Mouse (Mus musculus) hindbrain, postnatal 0 days (tissue): ENCODE data around the gene Krtdap. TPM values are rescaled to one million over a fixed set of nuclear protein-coding genes. Genes with fewer than 3 reads are reported as not detected.
A peak's percentile ranks its signal among the peaks of the same experiment; 100 is the strongest.

Source experiments
- ATAC-seq: fragments of 200-750 bp; cut with Nextera tagmentation; 2 replicates; pipeline ENCODE4 v1.8.0; 2017; ENCODE audit warnings: mild to moderate bottlenecking, moderate TSS enrichment, moderate library complexity
- DNase-seq: peaks from one replicate; pipeline ENCODE4 v3.0.0-alpha.2; 2015; ENCODE audit warnings: low spot score
- H3K27ac ChIP-seq: fragments of 300-500 bp; sonication (generic); 2 replicates; pipeline ENCODE4 v1.5.1; 2014; ENCODE audit warnings: mild to moderate bottlenecking
- H3K27me3 ChIP-seq: fragments of 300-500 bp; sonication (generic); 2 replicates; pipeline ENCODE4 v1.6.1; 2014; ENCODE audit warnings: low read length, mixed read lengths; ENCODE audit not compliant: insufficient read depth
- H3K36me3 ChIP-seq: fragments of 300-500 bp; sonication (generic); 2 replicates; pipeline ENCODE4 v1.6.1; 2014; ENCODE audit warnings: low read length, mixed read lengths; ENCODE audit not compliant: insufficient read depth
- H3K4me1 ChIP-seq: fragments of 300-500 bp; sonication (generic); 2 replicates; pipeline ENCODE4 v1.6.1; 2014; ENCODE audit warnings: antibody characterized with exemption, low read length, mixed read lengths; ENCODE audit not compliant: insufficient read depth
- H3K4me2 ChIP-seq: fragments of 300-500 bp; sonication (generic); 2 replicates; pipeline ENCODE4 v1.6.1; 2014; ENCODE audit warnings: low read depth, mild to moderate bottlenecking, low read length, moderate library complexity, mixed read lengths
- H3K4me3 ChIP-seq: fragments of 300-500 bp; sonication (generic); 2 replicates; pipeline ENCODE4 v1.5.1; 2014; ENCODE audit warnings: low read length
- H3K9ac ChIP-seq: fragments of 300-500 bp; sonication (generic); replicated peaks from 2 replicates; pipeline ENCODE4 v1.6.1; 2014; ENCODE audit warnings: mild to moderate bottlenecking, low read length, moderate library complexity, mixed read lengths
- H3K9me3 ChIP-seq: fragments of 300-500 bp; sonication (generic); 2 replicates; pipeline ENCODE4 v1.6.1; 2016; ENCODE audit warnings: low read length, mixed read lengths
- CTCF ChIP-seq: IDR thresholded peaks from 2 replicates; pipeline ENCODE4 v1.5.1; 2016; ENCODE audit warnings: antibody characterized with exemption, control low read depth, low read depth
- WGBS: fragments of 180-500 bp; shearing (Covaris S2); extraction: QIAGEN DNeasy Blood & Tissue Kit; methylation state at CpG from one replicate; pipeline ENCODE4 v1.1.7; 2014; 5-methylcytosine and 5-hydroxymethylcytosine counted together
- polyA plus RNA-seq: library from polyadenylated mRNA; unstranded; fragments of >200 nt; fragmentation: Nextera tagmentation; extraction: Ambion mirVana; gene quantifications from 2 replicates; pipeline ENCODE4 v1.2.1, GENCODE M21; 2015
- total RNA-seq: library from RNA; depleted of rRNA; stranded (reverse); fragments of >200 nt; gene quantifications from 2 replicates; pipeline ENCODE4 v1.2.3, GENCODE M21; 2014

Gene Krtdap
- total and polyA plus RNA-seq, 2 experiments from 2014 or later: 1.8 TPM; not detected in 1

- Histone ChIP-seq H3K9ac (no peak overlapping the region), H3K4me1 (no peaks in the 10 kb centered on the region), H3K4me3 (no peak overlapping the region), H3K27me3 (no peaks in the 10 kb centered on the region), H3K27ac (no peak overlapping the region), H3K4me2 (no peak overlapping the region), H3K36me3 (no peaks in the 10 kb centered on the region), H3K9me3 (no peaks in the 10 kb centered on the region)
- WGBS: 31% methylated on average over 9 of the region's 9 CpGs
- no peak for ATAC-seq
- no peak for TF ChIP-seq CTCF
- DNase-seq: no peak
Measured at GRCm38 (mm10) chr7:30769236-30769635, 18.5 kb upstream of the Krtdap start.

GRCm38 (mm10) chr7:30776104-30776503, 11.6 kb upstream of the Krtdap start:
- DNase-seq (no peak), ATAC-seq (no peak)
- WGBS: 86% methylated on average over 9 of the region's 9 CpGs
- no peak for TF ChIP-seq CTCF
- H3K4me3 ChIP-seq: no peak overlapping the region
- no peak overlapping the region for H3K4me2 ChIP-seq
- H3K36me3 ChIP-seq: no peaks in the 10 kb centered on the region
- H3K27me3 ChIP-seq: no peaks in the 10 kb centered on the region
- H3K27ac ChIP-seq: no peak overlapping the region
- no peaks in the 10 kb centered on the region for H3K9me3 ChIP-seq
- H3K4me1 ChIP-seq: no peaks in the 10 kb centered on the region
- H3K9ac ChIP-seq: no peak overlapping the region

- Histone ChIP-seq H3K4me3 (no peak overlapping the region), H3K9ac (no peak overlapping the region), H3K9me3 (no peaks in the 10 kb centered on the region), H3K27ac (no peak overlapping the region), H3K36me3 (no peaks in the 10 kb centered on the region), H3K27me3 (no peaks in the 10 kb centered on the region), H3K4me2 (no peak overlapping the region), H3K4me1 (no peaks in the 10 kb centered on the region)
- no peak for DNase-seq
- ATAC-seq: no peak
- WGBS: 53% methylated on average over 7 of the region's 7 CpGs
- TF ChIP-seq CTCF: 0 out of 2 replicates have a peak, but pooled peaks have one; percentile 25
Measured at GRCm38 (mm10) chr7:30777081-30777579, 10.6 kb upstream of the Krtdap start.

- 77% methylated on average over 1 of the region's 1 CpGs for WGBS
- H3K4me3 ChIP-seq: no peak overlapping the region
- no peak for TF ChIP-seq CTCF
Measured at GRCm38 (mm10) chr7:30777911-30778310, 9.8 kb upstream of the Krtdap start.

GRCm38 (mm10) chr7:30781792-30782191, 5.9 kb upstream of the Krtdap start:
- no peak for ATAC-seq
- no peak overlapping the region for H3K9ac ChIP-seq
- H3K9me3 ChIP-seq: no peaks in the 10 kb centered on the region
- H3K4me2 ChIP-seq: no peak overlapping the region
- no peak for DNase-seq
- no peaks in the 10 kb centered on the region for H3K4me1 ChIP-seq
- peak; percentile 42 for TF ChIP-seq CTCF
- no peak overlapping the region for H3K27ac ChIP-seq
- H3K4me3 ChIP-seq: no peak overlapping the region
- WGBS: 71% methylated on average over 4 of the region's 4 CpGs
- H3K36me3 ChIP-seq: no peaks in the 10 kb centered on the region
- H3K27me3 ChIP-seq: no peaks in the 10 kb centered on the region

More at GRCm38 (mm10) chr7:30777911-30778310, 9.8 kb upstream of the Krtdap start:
- Histone ChIP-seq H3K27ac (no peak overlapping the region), H3K4me2 (no peak overlapping the region), H3K27me3 (no peaks in the 10 kb centered on the region), H3K9me3 (no peaks in the 10 kb centered on the region), H3K9ac (no peak overlapping the region), H3K36me3 (no peaks in the 10 kb centered on the region), H3K4me1 (no peaks in the 10 kb centered on the region)
- DNase-seq (no peak), ATAC-seq (no peak)

- Histone ChIP-seq H3K9ac (no peak overlapping the region), H3K4me1 (no peaks in the 10 kb centered on the region), H3K36me3 (no peaks in the 10 kb centered on the region), H3K27me3 (no peaks in the 10 kb centered on the region), H3K4me2 (no peak overlapping the region), H3K27ac (no peak overlapping the region), H3K4me3 (no peak overlapping the region), H3K9me3 (no peaks in the 10 kb centered on the region)
- no peak for TF ChIP-seq CTCF
- ATAC-seq (no peak), DNase-seq (no peak)
- WGBS: 90% methylated on average over 3 of the region's 3 CpGs
Measured at GRCm38 (mm10) chr7:30782658-30783057, 5.0 kb upstream of the Krtdap start.

GRCm38 (mm10) chr7:30785154-30785553, 2.5 kb upstream of the Krtdap start:
- ATAC-seq (no peak), DNase-seq (no peak)
- no peaks in the 10 kb centered on the region for H3K27me3 ChIP-seq
- H3K4me2 ChIP-seq: no peak overlapping the region
- TF ChIP-seq CTCF: no peak
- no peaks in the 10 kb centered on the region for H3K9me3 ChIP-seq
- no peaks in the 10 kb centered on the region for H3K36me3 ChIP-seq
- H3K4me1 ChIP-seq: no peaks in the 10 kb centered on the region
- no peak overlapping the region for H3K4me3 ChIP-seq
- WGBS: 61% methylated on average over 1 of the region's 1 CpGs
- H3K9ac ChIP-seq: no peak overlapping the region
- H3K27ac ChIP-seq: no peak overlapping the region
